Mouse (Mus musculus): ENCODE measurements at regions not wholly inside any gene's neighbourhood (a gene's known extent, or its start where the extent isn't known, plus 50 kb on each side); places are given as distances from the start of the nearest gene placed in this dataset.

- 0 out of 2 replicates have a peak, but pooled peaks cover 10% of the 10 kb centered on the region for H3K4me1 ChIP-seq (ENCODE audit: control insufficient read depth, insufficient read depth, low read length)
- no peak for ATAC-seq (ENCODE audit: insufficient read depth, low FRiP score)
- no peak overlapping the region for H3K27ac ChIP-seq (ENCODE audit: low read length)
- no peaks in the 10 kb centered on the region for H3K9me3 ChIP-seq (replicated peaks; ENCODE audit: control insufficient read depth, low read length)
- no peaks in the 10 kb centered on the region for H3K27me3 ChIP-seq (ENCODE audit: control insufficient read depth, insufficient read depth, low read length)
- H3K9ac ChIP-seq (ENCODE audit: low read length): no peak overlapping the region
- no peak overlapping the region for H3K4me2 ChIP-seq (ENCODE audit: low read depth, low read length)
- 49% methylated on average over 2 of the region's 2 CpGs for WGBS
- H3K36me3 ChIP-seq (ENCODE audit: control insufficient read depth, insufficient read depth, low read length): no peaks in the 10 kb centered on the region
- no peak overlapping the region for H3K4me3 ChIP-seq (replicated peaks; ENCODE audit: low read length)
These were observed 387.6 kb upstream of the Prkcq start for GRCm38 (mm10) chr2:10784266-10784665.

GRCm38 (mm10) chr2:10785156-10785555 is 386.8 kb upstream of the Prkcq start:
- H3K4me2 ChIP-seq (ENCODE audit: low read depth, low read length): no peak overlapping the region
- no peak for ATAC-seq (ENCODE audit: insufficient read depth, low FRiP score)
- H3K9ac ChIP-seq (ENCODE audit: low read length): no peak overlapping the region
- 0 out of 2 replicates have a peak, but pooled peaks cover 10% of the 10 kb centered on the region for H3K4me1 ChIP-seq (ENCODE audit: control insufficient read depth, insufficient read depth, low read length)
- H3K27ac ChIP-seq (ENCODE audit: low read length): no peak overlapping the region
- H3K9me3 ChIP-seq (replicated peaks; ENCODE audit: control insufficient read depth, low read length): no peaks in the 10 kb centered on the region
- 22% methylated on average over 2 of the region's 2 CpGs for WGBS
- no peaks in the 10 kb centered on the region for H3K36me3 ChIP-seq (ENCODE audit: control insufficient read depth, insufficient read depth, low read length)
- H3K4me3 ChIP-seq (replicated peaks; ENCODE audit: low read length): no peak overlapping the region
- no peaks in the 10 kb centered on the region for H3K27me3 ChIP-seq (ENCODE audit: control insufficient read depth, insufficient read depth, low read length)

GRCm38 (mm10) chr2:10788509-10788908 is 383.4 kb upstream of the Prkcq start:
- peak overlapping the region; percentile 78 for H3K27ac ChIP-seq (ENCODE audit: low read length)
- 11% methylated on average over 1 of the region's 1 CpGs for WGBS
- H3K4me3 ChIP-seq (replicated peaks; ENCODE audit: low read length): no peak overlapping the region

GRCm38 (mm10) chr2:10791233-10791632 is 380.7 kb upstream of the Prkcq start:
- H3K4me3 ChIP-seq (replicated peaks; ENCODE audit: low read length): no peak overlapping the region
- H3K4me2 ChIP-seq (ENCODE audit: low read depth, low read length): no peak overlapping the region
- 0 out of 2 replicates have a peak, but pooled peaks cover 10% of the 10 kb centered on the region for H3K4me1 ChIP-seq (ENCODE audit: control insufficient read depth, insufficient read depth, low read length)
- H3K27ac ChIP-seq (ENCODE audit: low read length): no peak overlapping the region
- no peak overlapping the region for H3K9ac ChIP-seq (ENCODE audit: low read length)
- no peaks in the 10 kb centered on the region for H3K27me3 ChIP-seq (ENCODE audit: control insufficient read depth, insufficient read depth, low read length)
- H3K9me3 ChIP-seq (replicated peaks; ENCODE audit: control insufficient read depth, low read length): no peaks in the 10 kb centered on the region
- ATAC-seq (ENCODE audit: insufficient read depth, low FRiP score): no peak
- no peaks in the 10 kb centered on the region for H3K36me3 ChIP-seq (ENCODE audit: control insufficient read depth, insufficient read depth, low read length)

More at GRCm38 (mm10) chr2:10788509-10788908, 383.4 kb upstream of the Prkcq start:
- 0 out of 2 replicates have a peak, but pooled peaks cover 10% of the 10 kb centered on the region for H3K4me1 ChIP-seq (ENCODE audit: control insufficient read depth, insufficient read depth, low read length)
- H3K4me2 ChIP-seq (ENCODE audit: low read depth, low read length): no peak overlapping the region
- no peaks in the 10 kb centered on the region for H3K36me3 ChIP-seq (ENCODE audit: control insufficient read depth, insufficient read depth, low read length)
- H3K9me3 ChIP-seq (replicated peaks; ENCODE audit: control insufficient read depth, low read length): no peaks in the 10 kb centered on the region
- H3K27me3 ChIP-seq (ENCODE audit: control insufficient read depth, insufficient read depth, low read length): no peaks in the 10 kb centered on the region
- ATAC-seq (ENCODE audit: insufficient read depth, low FRiP score): peak; percentile 85
- 0 out of 2 replicates have a peak overlapping the region, but pooled peaks have one; percentile 21 for H3K9ac ChIP-seq (ENCODE audit: low read length)

GRCm38 (mm10) chr2:10816374-10816773 is 355.5 kb upstream of the Prkcq start:
- H3K4me2 ChIP-seq (ENCODE audit: low read depth, low read length): no peak overlapping the region
- H3K27ac ChIP-seq (ENCODE audit: low read length): no peak overlapping the region
- 33% methylated on average over 2 of the region's 2 CpGs for WGBS
- H3K36me3 ChIP-seq (ENCODE audit: control insufficient read depth, insufficient read depth, low read length): no peaks in the 10 kb centered on the region
- H3K9me3 ChIP-seq (replicated peaks; ENCODE audit: control insufficient read depth, low read length): no peaks in the 10 kb centered on the region
- no peaks in the 10 kb centered on the region for H3K27me3 ChIP-seq (ENCODE audit: control insufficient read depth, insufficient read depth, low read length)
- H3K4me3 ChIP-seq (replicated peaks; ENCODE audit: low read length): no peak overlapping the region
- no peak for ATAC-seq (ENCODE audit: insufficient read depth, low FRiP score)
- no peaks in the 10 kb centered on the region for H3K4me1 ChIP-seq (ENCODE audit: control insufficient read depth, insufficient read depth, low read length)
- no peak overlapping the region for H3K9ac ChIP-seq (ENCODE audit: low read length)

GRCm38 (mm10) chr2:10825278-10826133 is 346.4 kb upstream of the Prkcq start:
- WGBS: 24% methylated on average over 29 of the region's 29 CpGs

GRCm38 (mm10) chr2:10826134-10826767 is 345.7 kb upstream of the Prkcq start:
- WGBS: 61% methylated on average over 10 of the region's 10 CpGs
- no peak overlapping the region for H3K27ac ChIP-seq (ENCODE audit: low read length)
- H3K9ac ChIP-seq (ENCODE audit: low read length): peak overlapping the region; percentile 69; the same call in 1 of the 2 replicates
- peaks cover 7% of the 10 kb centered on the region for H3K4me1 ChIP-seq (ENCODE audit: control insufficient read depth, insufficient read depth, low read length)
- H3K4me2 ChIP-seq (ENCODE audit: low read depth, low read length): peak overlapping the region; percentile 57
- ATAC-seq (ENCODE audit: insufficient read depth, low FRiP score): no peak
- peak overlapping the region; percentile 58 for H3K4me3 ChIP-seq (replicated peaks; ENCODE audit: low read length)
- H3K9me3 ChIP-seq (replicated peaks; ENCODE audit: control insufficient read depth, low read length): no peaks in the 10 kb centered on the region
- H3K27me3 ChIP-seq (ENCODE audit: control insufficient read depth, insufficient read depth, low read length): no peaks in the 10 kb centered on the region
- no peaks in the 10 kb centered on the region for H3K36me3 ChIP-seq (ENCODE audit: control insufficient read depth, insufficient read depth, low read length)

More at GRCm38 (mm10) chr2:10825278-10826133, 346.4 kb upstream of the Prkcq start:
- H3K4me2 ChIP-seq (ENCODE audit: low read depth, low read length): peak overlapping the region; percentile 57
- H3K36me3 ChIP-seq (ENCODE audit: control insufficient read depth, insufficient read depth, low read length): no peaks in the 10 kb centered on the region
- H3K9ac ChIP-seq (ENCODE audit: low read length): peak overlapping the region; percentile 69
- no peaks in the 10 kb centered on the region for H3K9me3 ChIP-seq (replicated peaks; ENCODE audit: control insufficient read depth, low read length)
- peak overlapping the region; percentile 58 for H3K4me3 ChIP-seq (replicated peaks; ENCODE audit: low read length)
- H3K27ac ChIP-seq (ENCODE audit: low read length): no peak overlapping the region
- ATAC-seq (ENCODE audit: insufficient read depth, low FRiP score): peak; percentile 47; the same call in 1 of the 2 replicates
- H3K27me3 ChIP-seq (ENCODE audit: control insufficient read depth, insufficient read depth, low read length): no peaks in the 10 kb centered on the region
- peaks cover 7% of the 10 kb centered on the region for H3K4me1 ChIP-seq (ENCODE audit: control insufficient read depth, insufficient read depth, low read length)

- H3K36me3 ChIP-seq (ENCODE audit: control insufficient read depth, insufficient read depth, low read length): no peaks in the 10 kb centered on the region
- no peak overlapping the region for H3K4me3 ChIP-seq (replicated peaks; ENCODE audit: low read length)
- H3K9ac ChIP-seq (ENCODE audit: low read length): no peak overlapping the region
- H3K27me3 ChIP-seq (ENCODE audit: control insufficient read depth, insufficient read depth, low read length): no peaks in the 10 kb centered on the region
- ATAC-seq (ENCODE audit: insufficient read depth, low FRiP score): no peak
- H3K4me1 ChIP-seq (ENCODE audit: control insufficient read depth, insufficient read depth, low read length): no peaks in the 10 kb centered on the region
- no peaks in the 10 kb centered on the region for H3K9me3 ChIP-seq (replicated peaks; ENCODE audit: control insufficient read depth, low read length)
- H3K27ac ChIP-seq (ENCODE audit: low read length): no peak overlapping the region
- 32% methylated on average over 5 of the region's 5 CpGs for WGBS
- no peak overlapping the region for H3K4me2 ChIP-seq (ENCODE audit: low read depth, low read length)
These were observed 331.9 kb upstream of the Prkcq start for GRCm38 (mm10) chr2:10839976-10840375.

- no peak for ATAC-seq (ENCODE audit: insufficient read depth, low FRiP score)
- Histone ChIP-seq H3K4me2 (ENCODE audit: low read depth, low read length) (no peak overlapping the region), H3K4me1 (ENCODE audit: control insufficient read depth, insufficient read depth, low read length) (no peaks in the 10 kb centered on the region), H3K9me3 (replicated peaks; ENCODE audit: control insufficient read depth, low read length) (no peaks in the 10 kb centered on the region), H3K36me3 (ENCODE audit: control insufficient read depth, insufficient read depth, low read length) (no peaks in the 10 kb centered on the region), H3K27ac (ENCODE audit: low read length) (no peak overlapping the region), H3K9ac (ENCODE audit: low read length) (no peak overlapping the region), H3K27me3 (ENCODE audit: control insufficient read depth, insufficient read depth, low read length) (no peaks in the 10 kb centered on the region), H3K4me3 (replicated peaks; ENCODE audit: low read length) (no peak overlapping the region)
- WGBS: 78% methylated on average over 8 of the region's 8 CpGs
These were observed 310.1 kb upstream of the Prkcq start for GRCm38 (mm10) chr2:10861654-10862292.
